Comparison of ENCODE assay signal across 12 mouse cellular contexts in genomic region chr13:82949541-82949940, GRCm38 (mm10).
DNase-seq lines count a peak whose midpoint lies in the region; ATAC-seq and TF ChIP-seq lines count a peak whose summit lies in the region.
"Had no signal": no experiment of that assay in that cellular context is flagged by ENCODE, and none has a peak within 500 bp of the region (broad histone marks: within the 10 kb centered on the region; RNA-seq: fewer than 3 reads in every experiment).

No protein-coding gene starts in this region.

- ATAC-seq in heart, embryonic 12.5 days (ENCODE audit: insufficient number of reproducible peaks, low FRiP score): no peak

- no peak overlapping the region for H3K4me3 ChIP-seq in heart, embryonic 12.5 days
- no peak overlapping the region for H3K4me3 ChIP-seq in layer of hippocampus, adult 2 months
- H3K4me3 ChIP-seq: embryonic facial prominence, embryonic 13.5 days; liver, embryonic 15.5 days had no signal

- peak; percentile 36 for DNase-seq in heart, adult 8-10 months (ENCODE audit: low spot score)
- DNase-seq in right cerebral cortex, adult 2 months (ENCODE audit: low spot score in 2 of 2): peak; percentile 57 to 58
- no peak for DNase-seq in right cerebral cortex, postnatal 25 days
- DNase-seq in layer of hippocampus, adult 2 months (ENCODE audit: low spot score in 2 of 2): peak; percentile 18 to 27
- DNase-seq in natural killer cell, adult 2 months (ENCODE audit: low spot score in 2 of 2): peak; percentile 29 to 59
- no peak for DNase-seq in adrenal gland, adult 18-20 months (ENCODE audit: low spot score in 2 of 2)
- no peak for DNase-seq in kidney, postnatal 36 days
- DNase-seq: kidney, postnatal 25 days; retina, postnatal 1 day had no signal

- no peak for TF ChIP-seq CTCF in layer of hippocampus, adult 2 months (conservative IDR thresholded peaks at IDR 0.05)

- WGBS in heart, embryonic 12.5 days: 28% methylated on average over 6 of the region's 6 CpGs

- no peaks in the 10 kb centered on the region for H3K4me1 ChIP-seq in heart, embryonic 12.5 days (replicated peaks)
- H3K4me1 ChIP-seq: embryonic facial prominence, embryonic 13.5 days; liver, embryonic 15.5 days had no signal

- H3K9me3 ChIP-seq in heart, embryonic 12.5 days (replicated peaks): no peaks in the 10 kb centered on the region
- H3K9me3 ChIP-seq: embryonic facial prominence, embryonic 13.5 days; liver, embryonic 15.5 days had no signal

- H3K4me2 ChIP-seq in heart, embryonic 12.5 days: no peak overlapping the region
- H3K4me2 ChIP-seq: embryonic facial prominence, embryonic 13.5 days; liver, embryonic 15.5 days had no signal

- no peak overlapping the region for H3K9ac ChIP-seq in heart, embryonic 12.5 days
- H3K9ac ChIP-seq: embryonic facial prominence, embryonic 13.5 days; liver, embryonic 15.5 days had no signal

- no peaks in the 10 kb centered on the region for H3K27me3 ChIP-seq in heart, embryonic 12.5 days (replicated peaks)
- H3K27me3 ChIP-seq: embryonic facial prominence, embryonic 13.5 days; liver, embryonic 15.5 days had no signal

- no peak overlapping the region for H3K27ac ChIP-seq in heart, embryonic 12.5 days (ENCODE audit: poor library complexity, severe bottlenecking)
- 0 out of 2 replicates have a peak overlapping the region, but pooled peaks have one; percentile 6 for H3K27ac ChIP-seq in layer of hippocampus, adult 2 months
- H3K27ac ChIP-seq: embryonic facial prominence, embryonic 13.5 days; liver, embryonic 15.5 days had no signal

- H3K36me3 ChIP-seq in heart, embryonic 12.5 days: no peaks in the 10 kb centered on the region
- H3K36me3 ChIP-seq: embryonic facial prominence, embryonic 13.5 days; liver, embryonic 15.5 days had no signal

Comparison
In these comparisons a context has a peak if more than half of its experiments do, and no peak if none do; other contexts are left out.
1. DNase-seq: peak in heart, adult 8-10 months (single experiment), right cerebral cortex, adult 2 months (2 of 2), layer of hippocampus, adult 2 months (2 of 2) and natural killer cell, adult 2 months (2 of 2); none in right cerebral cortex, postnatal 25 days (single experiment), adrenal gland, adult 18-20 months (0 of 2) and kidney, postnatal 36 days (0 of 2).